Mouse (Mus musculus) neural tube, embryonic 14.5 days (tissue): Measurements from ENCODE around the gene Islr. TPM values are rescaled to one million over a fixed set of nuclear protein-coding genes. Genes with fewer than 3 reads are reported as not detected.

ENCODE experiments used
- ATAC-seq: fragments of 200-750 bp; cut with Nextera tagmentation; 2 replicates; pipeline ENCODE4 v1.8.0; 2017; ENCODE audit warnings: low read depth, mild to moderate bottlenecking, moderate TSS enrichment, moderate library complexity
- H3K27ac ChIP-seq: fragments of 300-500 bp; sonication (generic); 2 replicates; pipeline ENCODE4 v1.5.1; 2014; ENCODE audit warnings: low read depth, mild to moderate bottlenecking, control low read depth, low read length, moderate library complexity, mixed read lengths
- H3K27me3 ChIP-seq: fragments of 300-500 bp; sonication (generic); 2 replicates; pipeline ENCODE4 v1.6.1; 2014; ENCODE audit warnings: low read length; ENCODE audit not compliant: control insufficient read depth, insufficient read depth
- H3K36me3 ChIP-seq: fragments of 300-500 bp; sonication (generic); 2 replicates; pipeline ENCODE4 v1.6.1; 2014; ENCODE audit warnings: low read length, mixed read lengths; ENCODE audit not compliant: control insufficient read depth, insufficient read depth
- H3K4me1 ChIP-seq: fragments of 300-500 bp; sonication (generic); 2 replicates; pipeline ENCODE4 v1.6.1; 2014; ENCODE audit warnings: low read length; ENCODE audit not compliant: control insufficient read depth, insufficient read depth
- H3K4me2 ChIP-seq: fragments of 300-500 bp; sonication (generic); 2 replicates; pipeline ENCODE4 v1.6.1; 2014; ENCODE audit warnings: mild to moderate bottlenecking, low read depth, low read length, control low read depth
- H3K4me3 ChIP-seq: fragments of 300-500 bp; sonication (generic); 2 replicates; pipeline ENCODE4 v1.5.1; 2014; ENCODE audit warnings: low read depth, low read length, control low read depth, mixed read lengths
- H3K9ac ChIP-seq: fragments of 300-500 bp; sonication (generic); replicated peaks from 2 replicates; pipeline ENCODE4 v1.6.1; 2014; ENCODE audit warnings: low read depth, mild to moderate bottlenecking, control low read depth, low read length, mixed read lengths
- H3K9me3 ChIP-seq: fragments of 300-500 bp; sonication (generic); 2 replicates; pipeline ENCODE4 v1.6.1; 2016; ENCODE audit warnings: low read length; ENCODE audit not compliant: control insufficient read depth
- WGBS: fragments of 180-500 bp; shearing (Covaris S2); extraction: QIAGEN DNeasy Blood & Tissue Kit; methylation state at CpG from one replicate; pipeline ENCODE4 v1.1.7; 2014; 5-methylcytosine and 5-hydroxymethylcytosine counted together
- polyA plus RNA-seq: library from polyadenylated mRNA; unstranded; fragments of >200 nt; fragmentation: Nextera tagmentation; extraction: Ambion mirVana; gene quantifications from 2 replicates; pipeline ENCODE4 v1.2.1, GENCODE M21; 2014

Gene Islr
- polyA plus RNA-seq, 1 experiment from 2014 or later: 1.5 TPM

- no peaks in the 10 kb centered on the region for H3K9me3 ChIP-seq
- H3K36me3 ChIP-seq: no peaks in the 10 kb centered on the region
- peaks cover 15% of the 10 kb centered on the region for H3K4me1 ChIP-seq
- H3K9ac ChIP-seq: no peak overlapping the region
- H3K4me3 ChIP-seq: no peak overlapping the region
- H3K27ac ChIP-seq: no peak overlapping the region
- no peak for ATAC-seq
- H3K27me3 ChIP-seq: peaks cover 32% of the 10 kb centered on the region
- no peak overlapping the region for H3K4me2 ChIP-seq
- 63% methylated on average over 9 of the region's 9 CpGs for WGBS
Observed at GRCm38 (mm10) chr9:58194222-58194621, 9.9 kb downstream of the Islr start.

DNA sequence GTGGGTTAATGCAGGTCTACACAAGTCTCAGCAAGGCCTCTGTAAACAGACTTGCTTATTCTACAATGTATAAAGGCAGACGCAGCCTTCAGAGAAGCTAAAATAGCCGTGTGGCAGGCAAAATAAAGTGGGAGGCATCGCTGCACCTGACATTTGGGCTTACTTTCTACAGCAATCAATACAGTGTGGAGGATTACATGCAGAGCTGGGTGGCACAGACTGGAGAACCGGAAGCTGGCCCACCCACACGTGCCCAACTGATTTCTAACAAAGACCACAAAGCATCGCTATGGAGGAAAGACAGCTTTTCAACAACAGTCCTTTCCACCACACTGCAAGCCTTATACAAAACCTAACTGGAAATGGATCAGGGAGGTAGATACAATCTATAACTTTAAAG is 19.6 kb downstream of the Islr start:
- no peak overlapping the region for H3K4me2 ChIP-seq
- H3K9ac ChIP-seq: no peak overlapping the region
- no peaks in the 10 kb centered on the region for H3K27me3 ChIP-seq
- ATAC-seq: no peak
- no peaks in the 10 kb centered on the region for H3K36me3 ChIP-seq
- 78% methylated on average over 6 of the region's 6 CpGs for WGBS
- H3K4me1 ChIP-seq: no peaks in the 10 kb centered on the region
- H3K4me3 ChIP-seq: no peak overlapping the region
- no peak overlapping the region for H3K27ac ChIP-seq
- H3K9me3 ChIP-seq: no peaks in the 10 kb centered on the region

- H3K4me3 ChIP-seq: no peak overlapping the region
- no peak for ATAC-seq
- H3K27ac ChIP-seq: no peak overlapping the region
- H3K9ac ChIP-seq: no peak overlapping the region
- H3K4me2 ChIP-seq: no peak overlapping the region
- H3K9me3 ChIP-seq: no peaks in the 10 kb centered on the region
- no peaks in the 10 kb centered on the region for H3K27me3 ChIP-seq
- WGBS: 96% methylated on average over 2 of the region's 2 CpGs
- no peaks in the 10 kb centered on the region for H3K36me3 ChIP-seq
- H3K4me1 ChIP-seq: no peaks in the 10 kb centered on the region
Observed at GRCm38 (mm10) chr9:58179390-58179789, 24.7 kb downstream of the Islr start.

DNA sequence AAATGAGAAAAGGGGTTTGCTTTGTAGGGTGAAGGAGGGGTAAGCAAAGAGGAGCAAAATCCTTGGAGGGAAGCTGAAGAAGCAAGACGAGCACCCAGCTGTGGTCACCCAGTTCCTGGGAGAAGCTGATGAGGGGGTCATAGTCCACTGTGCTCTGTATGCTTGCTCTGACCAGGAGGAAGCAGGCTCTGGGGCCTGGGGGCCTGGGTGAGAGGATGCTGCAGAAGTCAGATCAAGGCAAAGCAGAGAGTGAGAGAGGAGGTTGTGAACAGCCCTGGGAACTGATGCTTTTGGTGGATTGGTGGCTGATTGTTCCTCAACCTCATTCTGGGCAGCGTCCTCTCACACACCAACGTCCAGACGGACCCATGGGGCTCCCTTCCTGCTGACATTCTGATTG is 26.9 kb downstream of the Islr start:
- H3K27me3 ChIP-seq: no peaks in the 10 kb centered on the region
- H3K27ac ChIP-seq: no peak overlapping the region
- H3K9me3 ChIP-seq: no peaks in the 10 kb centered on the region
- no peak overlapping the region for H3K4me2 ChIP-seq
- no peaks in the 10 kb centered on the region for H3K4me1 ChIP-seq
- H3K9ac ChIP-seq: no peak overlapping the region
- no peaks in the 10 kb centered on the region for H3K36me3 ChIP-seq
- no peak overlapping the region for H3K4me3 ChIP-seq
- WGBS: 51% methylated on average over 4 of the region's 4 CpGs
- ATAC-seq: no peak

- H3K27me3 ChIP-seq: no peaks in the 10 kb centered on the region
- H3K36me3 ChIP-seq: no peaks in the 10 kb centered on the region
- H3K27ac ChIP-seq: no peak overlapping the region
- no peaks in the 10 kb centered on the region for H3K4me1 ChIP-seq
- no peak for ATAC-seq
- no peaks in the 10 kb centered on the region for H3K9me3 ChIP-seq
- H3K9ac ChIP-seq: no peak overlapping the region
- 58% methylated on average over 5 of the region's 5 CpGs for WGBS
- H3K4me2 ChIP-seq: no peak overlapping the region
- no peak overlapping the region for H3K4me3 ChIP-seq
Observed at GRCm38 (mm10) chr9:58175745-58176487, 28.2 kb downstream of the Islr start.

- Histone ChIP-seq H3K9me3 (no peaks in the 10 kb centered on the region), H3K4me2 (no peak overlapping the region), H3K27ac (no peak overlapping the region), H3K27me3 (no peaks in the 10 kb centered on the region), H3K4me3 (no peak overlapping the region), H3K9ac (no peak overlapping the region), H3K36me3 (no peaks in the 10 kb centered on the region), H3K4me1 (no peaks in the 10 kb centered on the region)
- ATAC-seq: no peak
- WGBS: 27% methylated on average over 5 of the region's 5 CpGs
Observed at GRCm38 (mm10) chr9:58174818-58175251, 29.3 kb downstream of the Islr start.

DNA sequence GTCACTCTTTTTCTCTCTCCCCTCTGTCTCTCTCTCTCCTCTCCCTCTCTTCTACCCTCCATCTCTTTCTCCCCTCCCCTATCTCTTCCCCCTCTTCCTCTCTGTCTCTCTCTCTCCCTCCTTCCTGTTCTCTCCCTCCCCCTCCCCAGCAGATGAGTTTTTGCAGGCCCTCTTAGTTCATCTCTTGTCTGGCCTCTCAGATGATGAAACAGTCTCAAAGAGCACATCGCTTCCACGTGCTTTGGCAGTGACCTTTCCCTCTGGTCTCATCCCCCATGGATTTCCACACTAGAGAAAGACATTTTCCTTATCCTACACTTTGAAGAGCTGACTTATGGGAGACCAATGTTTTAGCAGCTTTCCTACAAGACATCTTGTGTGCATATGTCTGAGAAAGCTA is 31.2 kb downstream of the Islr start:
- no peak overlapping the region for H3K27ac ChIP-seq
- no peak for ATAC-seq
- no peaks in the 10 kb centered on the region for H3K36me3 ChIP-seq
- no peak overlapping the region for H3K9ac ChIP-seq
- H3K4me3 ChIP-seq: no peak overlapping the region
- no peaks in the 10 kb centered on the region for H3K4me1 ChIP-seq
- no peaks in the 10 kb centered on the region for H3K9me3 ChIP-seq
- WGBS: 68% methylated on average over 2 of the region's 2 CpGs
- no peak overlapping the region for H3K4me2 ChIP-seq
- H3K27me3 ChIP-seq: no peaks in the 10 kb centered on the region

DNA sequence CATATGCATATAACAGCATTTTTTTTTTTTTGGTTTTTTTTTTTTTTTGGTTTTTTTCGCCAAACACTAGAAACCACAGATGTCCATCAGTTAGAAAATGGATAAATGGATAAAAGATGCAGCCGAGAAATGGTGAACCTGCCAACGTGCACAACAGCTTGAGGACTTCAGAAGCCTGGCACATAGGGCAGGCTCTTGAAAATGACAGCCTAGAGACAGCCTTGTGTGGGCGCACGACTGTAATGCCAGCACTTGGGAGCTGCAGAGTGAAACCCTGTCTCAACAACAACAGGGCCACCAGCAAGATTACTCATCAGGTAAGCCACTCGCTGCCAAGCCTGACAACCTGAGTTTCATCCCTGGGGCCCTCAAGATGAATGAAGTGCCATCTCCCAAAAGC is 34.7 kb downstream of the Islr start:
- no peak overlapping the region for H3K4me3 ChIP-seq
- WGBS: 89% methylated on average over 6 of the region's 6 CpGs
- H3K4me1 ChIP-seq: no peaks in the 10 kb centered on the region
- H3K9me3 ChIP-seq: no peaks in the 10 kb centered on the region
- no peaks in the 10 kb centered on the region for H3K36me3 ChIP-seq
- no peak for ATAC-seq
- no peak overlapping the region for H3K9ac ChIP-seq
- H3K27ac ChIP-seq: no peak overlapping the region
- H3K4me2 ChIP-seq: no peak overlapping the region
- no peaks in the 10 kb centered on the region for H3K27me3 ChIP-seq

- no peak overlapping the region for H3K27ac ChIP-seq
- no peaks in the 10 kb centered on the region for H3K4me1 ChIP-seq
- H3K36me3 ChIP-seq: no peaks in the 10 kb centered on the region
- 74% methylated on average over 3 of the region's 3 CpGs for WGBS
- H3K9ac ChIP-seq: no peak overlapping the region
- no peak overlapping the region for H3K4me3 ChIP-seq
- H3K9me3 ChIP-seq: no peaks in the 10 kb centered on the region
- no peak for ATAC-seq
- H3K27me3 ChIP-seq: no peaks in the 10 kb centered on the region
- H3K4me2 ChIP-seq: no peak overlapping the region
Observed at GRCm38 (mm10) chr9:58168880-58169279, 35.2 kb downstream of the Islr start.
